Mouse (Mus musculus): ENCODE data around the gene Hist3h2ba. TPM values are rescaled to one million over a fixed set of nuclear protein-coding genes. Genes with fewer than 3 reads are reported as not detected.
A peak's percentile ranks its signal among the peaks of the same experiment; 100 is the strongest.

The Hist3h2ba gene
- polyA plus RNA-seq (2015; fragmentation: Nextera tagmentation; extraction: Ambion mirVana): 278 and 296 TPM in 2 replicates

GRCm38 (mm10) chr11:58948542-58949479, at the start of gene Hist3h2ba:
Gene Hist3h2ba, plus strand, starts transcription at chr11:58948920.
- H3K9ac ChIP-seq: peak within 1 kb of the TSS; percentile 96
- no peaks in the 10 kb centered on the region for H3K9me3 ChIP-seq
- no peaks in the 10 kb centered on the region for H3K27me3 ChIP-seq
- WGBS: under 1% methylated on average over 48 of the region's 48 CpGs
- no peaks in the 10 kb centered on the region for H3K36me3 ChIP-seq
- H3K27ac ChIP-seq (replicated peaks): peak within 1 kb of the TSS; percentile 100
- peak within 1 kb of the TSS; percentile 64 for H3K4me3 ChIP-seq
- H3K4me1 ChIP-seq (replicated peaks): peaks cover 54% of the 10 kb centered on the region
- ATAC-seq (ENCODE audit: low read depth): peak; percentile 92
- peak within 1 kb of the TSS; percentile 58 for H3K4me2 ChIP-seq

DNA sequence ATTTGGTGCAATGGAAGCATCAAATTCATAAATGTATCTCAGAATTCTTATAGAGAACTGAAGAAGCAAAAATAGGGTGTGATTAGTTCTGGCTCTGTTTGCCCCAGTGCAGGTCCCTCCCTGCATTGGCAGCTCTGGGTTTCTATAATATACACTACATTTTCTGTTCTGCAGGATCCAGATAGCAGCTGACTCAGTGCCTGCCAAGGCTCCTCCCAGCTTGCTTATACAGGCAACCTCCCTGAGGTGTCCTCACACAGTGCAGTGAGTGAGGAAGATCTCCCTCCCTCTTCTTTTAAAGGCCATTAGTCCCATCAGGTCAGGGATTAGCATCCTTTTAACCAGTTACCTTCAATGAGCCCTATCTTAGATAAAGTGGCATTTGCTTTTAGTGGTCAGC, 47.6 kb upstream of the Hist3h2ba start:
- ATAC-seq (ENCODE audit: low read depth): no peak
- 0 out of 2 replicates have a peak overlapping the region, but pooled peaks have one; percentile 17 for H3K9ac ChIP-seq

DNA sequence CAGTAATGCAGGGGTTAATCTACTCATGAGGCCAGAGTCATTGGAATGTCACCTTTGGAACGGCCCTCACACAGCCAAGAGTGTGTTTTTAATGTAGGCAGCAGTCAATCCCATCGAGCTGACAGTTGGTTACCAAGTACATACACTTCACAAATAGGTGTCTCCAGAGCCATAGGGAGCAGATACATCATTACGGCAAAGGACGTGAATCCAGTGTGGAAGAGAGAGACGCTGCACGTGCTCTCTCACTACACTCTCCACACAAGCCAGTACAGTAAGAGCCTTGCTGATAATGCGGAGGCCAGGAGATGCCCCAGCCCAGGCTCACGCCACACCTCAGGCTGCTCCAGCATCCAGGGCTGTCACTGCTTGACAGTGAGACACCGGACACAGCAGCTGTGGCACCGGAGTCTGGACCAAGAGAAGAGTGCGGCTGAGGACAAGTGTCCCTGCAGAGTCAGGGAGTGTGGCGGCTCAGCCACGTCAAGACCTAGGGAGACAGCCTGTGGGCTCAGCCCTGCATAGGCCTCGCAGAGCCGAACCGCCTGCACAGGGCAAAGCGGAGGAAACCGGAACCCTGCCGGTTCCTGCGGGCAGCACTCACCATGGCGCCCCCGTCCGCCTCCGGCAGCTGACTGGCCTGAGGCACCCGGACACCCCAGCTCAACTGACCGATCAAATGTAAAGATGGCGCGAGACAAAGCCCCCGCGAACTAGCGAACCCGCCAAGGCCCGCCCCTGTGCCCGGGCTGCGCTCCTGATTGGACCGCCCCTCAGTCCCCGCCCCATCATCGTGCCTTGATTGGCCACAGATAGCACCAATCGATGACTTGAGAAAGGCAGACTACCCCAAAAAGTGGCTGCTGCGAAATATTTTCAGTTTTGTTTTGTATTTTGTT, 45.0 kb upstream of the Hist3h2ba start, which contains the start of gene Zfp39:
Gene Zfp39 (minus strand): TSS at position 715 of the 899 bp plus-strand sequence.
- Histone ChIP-seq H3K9me3 (no peaks in the 10 kb centered on the region), H3K36me3 (peaks cover 29% of the 10 kb centered on the region), H3K4me2 (peak within 1 kb of the TSS; percentile 87), H3K4me1 (replicated peaks) (peaks cover 30% of the 10 kb centered on the region), H3K4me3 (peak within 1 kb of the TSS; percentile 63), H3K27me3 (no peaks in the 10 kb centered on the region), H3K27ac (replicated peaks) (peak within 1 kb of the TSS; percentile 84), H3K9ac (peak within 1 kb of the TSS; percentile 89)
- WGBS: under 1% methylated on average over 40 of the region's 40 CpGs
- peak; percentile 99 for ATAC-seq (ENCODE audit: low read depth)

More for the DNA sequence above, 47.6 kb upstream of the Hist3h2ba start:
- Histone ChIP-seq H3K27me3 (no peaks in the 10 kb centered on the region), H3K27ac (replicated peaks) (no peak overlapping the region), H3K4me3 (no peak overlapping the region), H3K36me3 (peaks cover 47% of the 10 kb centered on the region), H3K4me1 (replicated peaks) (peaks cover 33% of the 10 kb centered on the region), H3K4me2 (no peak overlapping the region), H3K9me3 (no peaks in the 10 kb centered on the region)

DNA sequence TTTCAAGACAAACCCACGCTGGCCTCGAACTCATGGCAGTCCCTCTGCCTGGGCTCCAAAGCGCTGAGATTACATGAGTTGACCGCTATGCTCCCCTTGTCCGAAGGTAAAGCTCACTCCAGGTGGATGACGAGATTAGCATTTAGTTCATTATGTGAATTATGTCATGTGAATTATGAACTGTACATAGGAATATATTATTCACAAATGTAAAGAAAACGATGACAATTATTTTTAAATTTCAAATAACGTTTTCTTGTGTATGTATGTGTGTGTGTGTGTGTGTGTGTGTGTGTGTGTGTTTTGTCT, 44.4 kb upstream of the Hist3h2ba start:
- H3K4me3 ChIP-seq: peak overlapping the region; percentile 63
- peak; percentile 21; the same call in 1 of the 2 replicates for ATAC-seq (ENCODE audit: low read depth)
- peak overlapping the region; percentile 87 for H3K4me2 ChIP-seq
- peak overlapping the region; percentile 53; the same call in 1 of the 2 replicates for H3K9ac ChIP-seq
- H3K27me3 ChIP-seq: no peaks in the 10 kb centered on the region
- H3K36me3 ChIP-seq: peaks cover 23% of the 10 kb centered on the region
- 5% methylated on average over 8 of the region's 8 CpGs for WGBS
- H3K4me1 ChIP-seq (replicated peaks): peaks cover 24% of the 10 kb centered on the region
- H3K27ac ChIP-seq (replicated peaks): peak overlapping the region; percentile 84; the same call in 1 of the 2 replicates
- no peaks in the 10 kb centered on the region for H3K9me3 ChIP-seq

GRCm38 (mm10) chr11:58904838-58905237, 43.9 kb upstream of the Hist3h2ba start:
- 0 out of 2 replicates have a peak overlapping the region, but pooled peaks have one; percentile 87 for H3K4me2 ChIP-seq
- 49% methylated on average over 6 of the region's 6 CpGs for WGBS

GRCm38 (mm10) chr11:58913776-58914175, 34.9 kb upstream of the Hist3h2ba start:
- H3K27me3 ChIP-seq: no peaks in the 10 kb centered on the region
- H3K9me3 ChIP-seq: no peaks in the 10 kb centered on the region
- no peak for ATAC-seq (ENCODE audit: low read depth)
- 64% methylated on average over 1 of the region's 1 CpGs for WGBS
- no peak overlapping the region for H3K4me3 ChIP-seq
- H3K27ac ChIP-seq (replicated peaks): no peak overlapping the region
- no peaks in the 10 kb centered on the region for H3K36me3 ChIP-seq
- peaks cover 12% of the 10 kb centered on the region for H3K4me1 ChIP-seq (replicated peaks)
- H3K9ac ChIP-seq: peak overlapping the region; percentile 61; the same call in 1 of the 2 replicates
- H3K4me2 ChIP-seq: no peak overlapping the region; the same call in 1 of the 2 replicates

More at GRCm38 (mm10) chr11:58904838-58905237, 43.9 kb upstream of the Hist3h2ba start:
- no peak overlapping the region for H3K9ac ChIP-seq
- H3K36me3 ChIP-seq: peaks cover 22% of the 10 kb centered on the region
- no peaks in the 10 kb centered on the region for H3K27me3 ChIP-seq
- peaks cover 23% of the 10 kb centered on the region for H3K4me1 ChIP-seq (replicated peaks)
- H3K27ac ChIP-seq (replicated peaks): no peak overlapping the region
- no peak overlapping the region for H3K4me3 ChIP-seq
- H3K9me3 ChIP-seq: no peaks in the 10 kb centered on the region
- ATAC-seq (ENCODE audit: low read depth): no peak

DNA sequence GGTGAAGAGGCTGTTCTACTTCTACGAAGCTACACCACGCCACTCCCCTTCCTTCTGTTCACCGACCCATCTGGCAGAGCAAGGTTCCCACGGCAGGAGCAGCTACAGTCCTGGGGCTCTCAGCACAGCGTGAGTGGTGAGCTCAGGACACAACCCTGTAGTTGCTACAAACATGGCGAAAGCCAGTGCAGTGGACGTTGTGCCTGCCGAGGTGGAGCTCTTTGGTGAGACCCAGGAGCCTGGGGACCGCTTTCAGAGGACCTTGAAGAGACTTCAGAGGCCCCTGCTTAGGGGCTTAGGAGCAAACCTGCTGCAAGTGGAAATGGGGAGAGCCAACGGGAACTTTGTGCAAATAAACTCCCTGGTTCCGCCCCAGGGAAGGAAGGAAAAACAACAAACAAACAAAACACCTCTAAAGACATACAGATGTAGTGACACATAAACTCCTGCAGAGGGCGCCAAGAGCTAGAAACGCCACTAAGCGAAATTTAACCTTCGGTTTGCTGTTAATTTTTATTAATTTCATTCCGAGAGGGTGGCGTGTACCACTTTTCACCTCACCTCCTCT, 34.2 kb upstream of the Hist3h2ba start:
- 22% methylated on average over 17 of the region's 17 CpGs for whole genome bisulfite sequencing
- H3K36me3 ChIP-seq: no peaks in the 10 kb centered on the region
- peak overlapping the region; percentile 56 for H3K4me2 ChIP-seq
- no peaks in the 10 kb centered on the region for H3K9me3 ChIP-seq
- peak overlapping the region; percentile 32 for H3K4me3 ChIP-seq
- peak overlapping the region; percentile 61 for H3K9ac ChIP-seq
- ATAC-seq (ENCODE audit: low read depth): no peak; the same call in 1 of the 2 replicates
- H3K27me3 ChIP-seq: no peaks in the 10 kb centered on the region
- H3K4me1 ChIP-seq (replicated peaks): peaks cover 12% of the 10 kb centered on the region
- 0 out of 2 replicates have a peak overlapping the region, but pooled peaks have one; percentile 9 for H3K27ac ChIP-seq (replicated peaks)

GRCm38 (mm10) chr11:58916879-58917744, 31.6 kb upstream of the Hist3h2ba start:
- ATAC-seq (ENCODE audit: low read depth): no peak
- Histone ChIP-seq H3K27ac (replicated peaks) (no peak overlapping the region), H3K4me1 (replicated peaks) (peaks cover 12% of the 10 kb centered on the region), H3K27me3 (no peaks in the 10 kb centered on the region), H3K36me3 (no peaks in the 10 kb centered on the region), H3K4me3 (no peak overlapping the region), H3K4me2 (no peak overlapping the region), H3K9me3 (no peaks in the 10 kb centered on the region), H3K9ac (no peak overlapping the region)
- WGBS: 53% methylated on average over 14 of the region's 14 CpGs

- 83% methylated on average over 12 of the region's 12 CpGs for WGBS
- Histone ChIP-seq H3K4me2 (no peak within 1 kb of the TSS), H3K36me3 (no peaks in the 10 kb centered on the region), H3K4me1 (replicated peaks) (peaks cover 12% of the 10 kb centered on the region), H3K27ac (replicated peaks) (no peak within 1 kb of the TSS), H3K9ac (no peak within 1 kb of the TSS), H3K27me3 (no peaks in the 10 kb centered on the region), H3K9me3 (no peaks in the 10 kb centered on the region), H3K4me3 (no peak within 1 kb of the TSS)
- ATAC-seq (ENCODE audit: low read depth): no peak
Measured at GRCm38 (mm10) chr11:58917745-58918366, 30.9 kb upstream of the Hist3h2ba start, which contains the start of gene Btnl10. Gene Btnl10, plus strand, starts transcription at chr11:58917908.

DNA sequence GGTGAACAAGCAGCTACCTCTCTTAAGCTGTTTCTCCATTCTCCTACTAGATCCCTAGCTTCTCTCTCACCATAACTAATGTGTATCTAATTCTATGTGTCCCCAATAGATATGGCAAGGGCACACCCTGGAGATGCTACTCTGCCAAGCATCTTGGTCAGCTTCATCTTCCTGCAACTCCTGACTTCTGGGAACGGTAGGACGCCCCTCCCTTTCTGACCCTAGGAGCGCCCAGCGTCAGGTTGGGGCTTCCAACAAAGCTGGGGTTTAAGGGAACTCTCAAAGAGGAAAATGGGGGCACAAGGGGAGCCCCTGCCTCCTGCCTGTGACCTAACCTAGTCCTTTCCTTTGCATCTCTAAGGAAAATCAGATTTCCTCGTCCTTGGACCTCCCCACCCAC, 30.0 kb upstream of the Hist3h2ba start:
- H3K4me3 ChIP-seq: no peak overlapping the region
- no peak overlapping the region for H3K9ac ChIP-seq
- H3K27ac ChIP-seq (replicated peaks): no peak overlapping the region
- WGBS: 80% methylated on average over 5 of the region's 5 CpGs
- no peaks in the 10 kb centered on the region for H3K9me3 ChIP-seq
- H3K4me2 ChIP-seq: no peak overlapping the region
- H3K36me3 ChIP-seq: no peaks in the 10 kb centered on the region
- H3K4me1 ChIP-seq (replicated peaks): peaks cover 12% of the 10 kb centered on the region
- no peaks in the 10 kb centered on the region for H3K27me3 ChIP-seq
- ATAC-seq (ENCODE audit: low read depth): no peak

Data from neural tube, embryonic 13.5 days (tissue).